Mouse (Mus musculus): ENCODE measurements around the gene Inpp5f.
"Not testable (repeated sequence)": the region's sequence is repeated elsewhere in the genome, so short reads cannot be mapped to it uniquely, and the experiment has no call there.

Inpp5f gene

GRCm38 (mm10) chr7:128592936-128593241 is 18.2 kb upstream of the Inpp5f start:
- DNase-seq (ENCODE audit: low spot score in 2 of 2) = no peak

DNA sequence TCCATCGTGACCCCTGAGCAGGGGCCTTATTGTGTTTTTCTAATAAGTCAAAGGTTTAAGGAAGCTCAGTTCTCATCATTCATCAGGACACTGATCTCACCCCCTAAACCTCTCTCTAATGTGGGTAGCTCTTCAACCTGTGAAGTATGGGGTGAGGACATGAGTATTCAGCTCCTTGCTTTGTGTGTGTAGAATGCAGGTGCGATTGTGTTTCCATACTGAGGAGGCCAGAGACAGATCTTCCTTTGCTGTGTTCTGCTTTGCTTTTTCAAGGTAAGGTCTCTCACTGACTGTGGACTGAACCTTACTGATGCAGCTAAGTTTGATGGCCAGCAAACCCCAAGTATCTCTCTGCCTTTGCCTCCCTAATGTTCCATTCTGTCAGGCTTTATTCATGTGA is 14.9 kb upstream of the Inpp5f start:
- no peak for DNase-seq (ENCODE audit: low spot score in 2 of 2)

- no peak for DNase-seq (ENCODE audit: low spot score in 2 of 2)
Observed at GRCm38 (mm10) chr7:128599072-128599471, 12.1 kb upstream of the Inpp5f start.

- DNase-seq (ENCODE audit: low spot score in 2 of 2) = no peak
Observed at GRCm38 (mm10) chr7:128601826-128602225, 9.3 kb upstream of the Inpp5f start.

DNA sequence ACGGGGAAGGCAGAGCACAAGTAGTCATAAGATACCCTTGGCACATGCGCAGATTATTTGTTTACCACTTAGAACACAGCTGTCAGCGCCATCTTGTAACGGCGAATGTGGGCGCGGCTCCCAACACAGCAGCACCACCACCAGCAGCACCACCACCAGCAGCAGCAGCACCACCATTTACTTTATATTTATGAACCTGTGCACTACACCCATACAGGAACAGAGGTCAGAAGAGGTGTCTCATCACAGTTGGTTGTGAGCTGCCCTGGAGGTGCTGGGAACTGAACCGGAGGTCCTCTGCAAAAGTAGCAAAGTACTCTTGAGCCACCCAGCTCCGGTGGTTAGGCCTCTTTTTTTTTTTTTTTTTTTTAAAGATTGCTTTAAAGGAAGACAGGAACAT is 1.2 kb upstream of the Inpp5f start:
- DNase-seq (ENCODE audit: low spot score in 2 of 2) = not testable (repeated sequence)

DNA sequence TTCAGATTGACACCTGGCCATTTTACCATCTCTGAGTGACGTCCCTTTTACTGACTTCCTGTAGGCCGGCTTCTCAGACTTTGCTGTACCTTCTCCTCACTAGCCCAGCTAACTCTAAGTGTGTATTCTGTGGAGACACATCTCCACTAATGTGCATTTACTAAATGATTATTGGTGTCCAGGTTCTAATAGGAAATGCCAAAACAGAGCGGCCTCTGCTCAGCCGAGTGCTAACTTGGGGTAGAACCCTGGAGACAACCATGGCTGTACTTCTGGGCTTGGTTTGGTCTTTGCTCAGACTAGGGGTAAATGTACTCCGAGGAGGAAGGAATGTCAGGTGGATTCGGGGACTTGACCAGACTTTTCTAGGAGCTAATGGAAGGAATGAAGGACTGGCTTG is 638 bp upstream of the Inpp5f start:
- DNase-seq (ENCODE audit: low spot score in 2 of 2) = no peak

DNA sequence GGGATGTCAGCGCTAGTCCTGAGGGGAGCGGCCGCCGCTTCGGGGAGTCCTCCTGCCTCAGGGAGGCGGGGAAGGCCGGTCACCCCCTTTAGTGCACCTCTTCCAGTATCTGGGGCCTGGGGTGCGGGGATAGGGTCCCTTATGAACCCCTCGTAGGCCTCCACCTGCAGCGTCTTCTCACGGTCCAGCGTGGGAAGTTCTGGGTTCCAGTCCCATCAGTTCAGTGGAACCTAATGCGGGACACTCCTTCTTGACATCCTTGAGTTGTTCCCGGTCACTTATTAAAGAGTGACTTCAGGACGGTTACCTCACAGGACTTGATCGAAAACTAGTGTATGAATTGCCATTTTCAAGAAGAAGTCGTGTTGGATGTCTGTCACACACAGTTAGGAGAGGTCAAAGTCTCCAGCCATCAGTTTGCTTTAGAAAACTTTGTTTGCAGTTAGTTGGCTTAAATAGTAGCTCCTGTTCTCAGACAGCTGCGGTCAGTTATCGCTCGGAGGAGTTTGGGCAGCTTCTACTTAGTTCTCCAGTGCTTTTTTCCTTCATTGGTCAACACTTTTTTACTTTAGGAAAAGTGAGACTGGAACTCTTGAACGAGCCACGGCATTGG is 777 bp downstream of the Inpp5f start:
- DNase-seq (ENCODE audit: low spot score in 2 of 2) = no peak

GRCm38 (mm10) chr7:128612521-128613181 is 1.5 kb downstream of the Inpp5f start:
- no peak for DNase-seq (ENCODE audit: low spot score in 2 of 2)

GRCm38 (mm10) chr7:128613578-128613977 is 2.5 kb downstream of the Inpp5f start:
- DNase-seq (ENCODE audit: low spot score in 2 of 2) = no peak

GRCm38 (mm10) chr7:128617587-128617986 is 6.5 kb downstream of the Inpp5f start:
- DNase-seq (ENCODE audit: low spot score in 2 of 2) = no peak

- DNase-seq (ENCODE audit: low spot score in 2 of 2) = no peak
Observed at GRCm38 (mm10) chr7:128620178-128620577, 9.1 kb downstream of the Inpp5f start.

- peak in 1 of 2 experiments; percentile 35 for DNase-seq (ENCODE audit: low spot score in 2 of 2)
Observed at GRCm38 (mm10) chr7:128622266-128622961, 11.3 kb downstream of the Inpp5f start.

GRCm38 (mm10) chr7:128622994-128623393 is 11.9 kb downstream of the Inpp5f start:
- DNase-seq (ENCODE audit: low spot score in 2 of 2) = no peak

DNA sequence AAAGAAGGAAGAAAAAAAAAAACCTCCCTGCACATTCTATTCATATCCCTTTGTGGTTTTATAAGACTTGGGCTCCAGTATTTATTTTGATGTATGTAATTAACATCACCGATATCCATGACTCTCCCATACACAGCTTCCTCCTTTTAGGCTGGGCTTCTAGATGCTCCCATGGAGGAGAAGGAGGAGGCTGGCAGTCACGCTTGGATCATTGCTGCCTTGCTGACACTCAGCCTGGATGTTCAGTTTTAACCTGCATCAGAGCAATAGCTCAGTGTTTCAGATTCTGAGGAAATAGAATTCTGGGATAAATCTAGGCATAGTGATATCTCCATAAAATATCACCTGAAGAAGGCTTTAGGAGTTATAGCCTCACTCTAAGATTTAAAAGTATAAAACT is 14.3 kb downstream of the Inpp5f start:
- no peak for DNase-seq (ENCODE audit: low spot score in 2 of 2)

GRCm38 (mm10) chr7:128626601-128627000 is 15.5 kb downstream of the Inpp5f start:
- DNase-seq (ENCODE audit: low spot score in 2 of 2) = no peak

DNA sequence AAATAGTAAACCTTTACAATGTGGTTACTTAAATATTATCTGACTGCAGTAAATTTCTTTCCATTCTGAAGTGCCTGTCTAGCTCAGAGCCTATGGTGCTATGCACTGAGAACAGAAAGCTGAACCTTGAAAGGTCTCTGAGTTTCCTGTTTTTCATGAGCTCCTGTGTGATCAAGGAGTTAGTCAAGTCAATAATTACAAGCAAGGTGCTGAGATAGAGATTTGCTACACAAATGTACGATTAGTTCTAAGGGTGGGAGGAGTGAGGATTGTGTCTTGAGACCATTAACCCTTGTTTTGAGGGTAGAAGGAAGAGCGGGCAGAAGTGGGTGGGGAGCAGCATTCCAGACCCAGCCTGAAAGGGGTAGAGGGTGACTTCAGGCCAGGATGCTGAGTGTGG is 16.1 kb downstream of the Inpp5f start:
- no peak for DNase-seq (ENCODE audit: low spot score in 2 of 2)

DNA sequence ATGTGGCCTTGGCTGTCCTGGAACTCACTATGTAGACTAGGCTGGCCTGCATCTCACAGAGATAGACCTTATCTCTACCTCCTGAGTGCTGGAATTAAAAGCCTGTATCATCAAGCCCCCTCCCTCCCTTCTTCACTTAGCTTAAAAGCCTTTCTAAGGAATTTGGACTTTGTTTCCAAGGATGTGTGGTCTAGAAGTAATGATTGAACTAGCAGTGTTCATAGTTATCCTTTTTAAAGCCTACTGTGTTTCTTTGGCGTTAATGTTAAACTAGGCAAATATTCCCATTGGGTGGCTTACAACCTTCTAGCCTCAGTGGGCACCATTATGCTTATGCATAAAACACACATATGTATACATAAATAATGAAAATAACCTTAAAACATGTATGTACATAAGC is 16.6 kb downstream of the Inpp5f start:
- DNase-seq (ENCODE audit: low spot score in 2 of 2) = no peak

DNA sequence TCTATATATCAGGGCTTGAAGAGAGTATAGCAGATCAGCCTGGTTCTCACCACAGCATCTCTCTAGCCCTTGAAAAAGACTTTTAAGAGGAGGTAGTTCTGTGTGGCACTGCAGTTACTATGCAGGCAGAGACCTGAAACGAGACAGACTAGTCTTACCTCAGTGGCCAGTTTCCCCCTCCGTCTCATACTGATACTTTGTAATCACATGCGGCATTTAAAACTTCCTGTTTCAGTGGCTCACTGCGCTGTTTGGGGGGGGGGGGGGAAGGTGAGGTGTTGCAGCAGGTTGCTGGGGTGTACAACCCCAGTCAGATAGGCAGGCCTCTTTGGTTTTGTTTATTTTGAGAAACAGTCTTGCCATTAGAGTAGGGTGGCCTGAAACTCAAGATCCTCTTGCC is 22.0 kb downstream of the Inpp5f start:
- peak; percentile 44 to 71 for DNase-seq (ENCODE audit: low spot score in 2 of 2)

- no peak for DNase-seq (ENCODE audit: low spot score in 2 of 2)
Observed at GRCm38 (mm10) chr7:128639925-128640485, 28.9 kb downstream of the Inpp5f start.

- no peak for DNase-seq (ENCODE audit: low spot score in 2 of 2)
Observed at GRCm38 (mm10) chr7:128641571-128641970, 30.4 kb downstream of the Inpp5f start.

DNA sequence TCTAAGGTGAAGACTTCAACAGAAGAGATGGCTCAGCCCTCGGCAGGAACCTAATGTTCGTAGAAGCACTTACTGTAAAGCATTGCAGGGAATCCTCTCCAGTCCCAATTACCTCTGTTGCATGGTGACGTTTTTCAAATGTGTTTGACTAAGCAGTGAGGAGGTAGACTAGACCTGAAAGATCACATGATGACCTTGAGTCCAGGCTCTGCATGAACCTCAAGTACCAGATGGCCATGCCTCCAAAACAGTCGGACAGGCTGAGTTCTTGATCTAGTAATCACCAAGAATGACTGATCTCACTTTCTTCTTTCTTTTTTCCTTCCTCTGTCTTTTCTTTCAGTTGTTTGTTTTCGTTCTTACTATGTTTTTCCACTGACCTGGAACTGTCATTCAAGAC is 31.3 kb downstream of the Inpp5f start:
- DNase-seq (ENCODE audit: low spot score in 2 of 2) = no peak

DNA sequence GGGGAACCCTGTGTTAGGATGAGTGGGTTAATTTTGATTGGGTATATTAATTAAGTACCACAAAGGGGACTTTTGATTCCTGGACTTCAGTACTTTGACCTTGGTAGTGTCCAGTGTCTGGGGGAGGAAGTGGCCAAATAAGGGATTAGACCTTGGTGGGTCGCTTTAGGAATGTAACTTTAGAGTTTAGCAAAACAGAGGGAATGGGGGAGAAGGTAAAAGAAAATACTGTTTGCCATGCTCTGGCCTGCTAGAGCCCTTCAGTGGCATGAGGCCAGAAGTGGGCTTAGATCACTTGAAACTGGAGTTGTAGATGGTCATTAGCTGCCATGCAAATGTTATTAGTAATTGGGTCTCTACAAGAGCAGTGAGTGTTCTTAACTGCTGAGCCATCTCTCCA is 45.8 kb downstream of the Inpp5f start:
- DNase-seq (ENCODE audit: low spot score in 2 of 2) = no peak

DNA sequence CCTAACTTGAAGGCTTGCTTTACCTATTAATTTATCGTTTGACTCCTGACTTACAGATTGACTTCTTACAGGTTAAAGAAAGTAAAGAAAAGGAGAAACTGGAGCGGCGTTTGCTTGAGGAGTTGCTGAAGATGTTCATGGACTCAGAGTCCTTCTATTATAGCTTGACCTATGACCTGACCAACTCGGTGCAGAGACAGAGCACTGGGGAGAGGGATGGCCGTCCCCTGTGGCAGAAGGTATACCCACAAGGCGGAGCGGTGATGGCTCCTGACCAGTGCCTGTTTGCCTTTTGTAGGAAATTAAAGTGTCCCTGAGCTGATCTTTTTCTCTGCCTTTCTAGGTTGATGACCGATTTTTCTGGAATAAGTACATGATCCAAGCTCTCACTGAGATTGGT is 52.8 kb downstream of the Inpp5f start:
- DNase-seq (ENCODE audit: low spot score in 2 of 2) = no peak
